Mouse (Mus musculus) neural tube, embryonic 14.5 days (tissue): Measurements from ENCODE around the gene Calu. TPM values are rescaled to one million over a fixed set of nuclear protein-coding genes. Genes with fewer than 3 reads are reported as not detected.
A peak's percentile ranks its signal among the peaks of the same experiment; 100 is the strongest.
"Not testable (repeated sequence)": the region's sequence is repeated elsewhere in the genome, so short reads cannot be mapped to it uniquely, and the experiment has no call there.

Source experiments
- ATAC-seq: fragments of 200-750 bp; cut with Nextera tagmentation; 2 replicates; pipeline ENCODE4 v1.8.0; 2017; ENCODE audit warnings: low read depth, mild to moderate bottlenecking, moderate TSS enrichment, moderate library complexity
- H3K27ac ChIP-seq: fragments of 300-500 bp; sonication (generic); 2 replicates; pipeline ENCODE4 v1.5.1; 2014; ENCODE audit warnings: low read depth, mild to moderate bottlenecking, control low read depth, low read length, moderate library complexity, mixed read lengths
- H3K27me3 ChIP-seq: fragments of 300-500 bp; sonication (generic); 2 replicates; pipeline ENCODE4 v1.6.1; 2014; ENCODE audit warnings: low read length; ENCODE audit not compliant: control insufficient read depth, insufficient read depth
- H3K36me3 ChIP-seq: fragments of 300-500 bp; sonication (generic); 2 replicates; pipeline ENCODE4 v1.6.1; 2014; ENCODE audit warnings: low read length, mixed read lengths; ENCODE audit not compliant: control insufficient read depth, insufficient read depth
- H3K4me1 ChIP-seq: fragments of 300-500 bp; sonication (generic); 2 replicates; pipeline ENCODE4 v1.6.1; 2014; ENCODE audit warnings: low read length; ENCODE audit not compliant: control insufficient read depth, insufficient read depth
- H3K4me2 ChIP-seq: fragments of 300-500 bp; sonication (generic); 2 replicates; pipeline ENCODE4 v1.6.1; 2014; ENCODE audit warnings: mild to moderate bottlenecking, low read depth, low read length, control low read depth
- H3K4me3 ChIP-seq: fragments of 300-500 bp; sonication (generic); 2 replicates; pipeline ENCODE4 v1.5.1; 2014; ENCODE audit warnings: low read depth, low read length, control low read depth, mixed read lengths
- H3K9ac ChIP-seq: fragments of 300-500 bp; sonication (generic); replicated peaks from 2 replicates; pipeline ENCODE4 v1.6.1; 2014; ENCODE audit warnings: low read depth, mild to moderate bottlenecking, control low read depth, low read length, mixed read lengths
- H3K9me3 ChIP-seq: fragments of 300-500 bp; sonication (generic); 2 replicates; pipeline ENCODE4 v1.6.1; 2016; ENCODE audit warnings: low read length; ENCODE audit not compliant: control insufficient read depth
- WGBS: fragments of 180-500 bp; shearing (Covaris S2); extraction: QIAGEN DNeasy Blood & Tissue Kit; methylation state at CpG from one replicate; pipeline ENCODE4 v1.1.7; 2014; 5-methylcytosine and 5-hydroxymethylcytosine counted together
- polyA plus RNA-seq: library from polyadenylated mRNA; unstranded; fragments of >200 nt; fragmentation: Nextera tagmentation; extraction: Ambion mirVana; gene quantifications from 2 replicates; pipeline ENCODE4 v1.2.1, GENCODE M21; 2014

Gene Calu
- polyA plus RNA-seq, 1 experiment from 2014 or later: 141 TPM

DNA sequence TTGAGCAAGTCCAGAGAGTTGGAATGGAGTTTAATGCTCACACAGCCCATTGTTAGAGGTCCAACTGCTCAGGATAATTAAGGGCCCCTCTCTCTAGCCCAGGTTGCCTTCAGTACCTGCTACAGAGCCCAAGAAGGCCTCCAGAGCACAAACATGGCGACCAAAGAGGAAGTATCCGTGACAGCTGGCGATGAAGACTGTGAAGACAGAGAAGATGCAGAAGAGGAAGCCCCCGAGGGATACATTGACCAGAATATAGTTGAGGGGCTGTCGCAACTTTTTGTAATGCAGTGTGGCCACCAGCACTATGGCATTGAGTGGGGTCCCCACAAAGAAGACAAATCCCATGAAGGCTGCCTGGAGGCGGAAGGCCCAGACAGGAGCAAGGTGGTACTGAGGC, 32.1 kb downstream of the Calu start:
- ATAC-seq: no peak
- no peaks in the 10 kb centered on the region for H3K4me1 ChIP-seq
- no peak overlapping the region for H3K9ac ChIP-seq
- no peak overlapping the region for H3K27ac ChIP-seq
- H3K27me3 ChIP-seq: no peaks in the 10 kb centered on the region
- H3K4me3 ChIP-seq: no peak overlapping the region
- H3K36me3 ChIP-seq: peaks cover 6% of the 10 kb centered on the region
- no peak overlapping the region for H3K4me2 ChIP-seq
- WGBS: 93% methylated on average over 6 of the region's 6 CpGs
- no peaks in the 10 kb centered on the region for H3K9me3 ChIP-seq

DNA sequence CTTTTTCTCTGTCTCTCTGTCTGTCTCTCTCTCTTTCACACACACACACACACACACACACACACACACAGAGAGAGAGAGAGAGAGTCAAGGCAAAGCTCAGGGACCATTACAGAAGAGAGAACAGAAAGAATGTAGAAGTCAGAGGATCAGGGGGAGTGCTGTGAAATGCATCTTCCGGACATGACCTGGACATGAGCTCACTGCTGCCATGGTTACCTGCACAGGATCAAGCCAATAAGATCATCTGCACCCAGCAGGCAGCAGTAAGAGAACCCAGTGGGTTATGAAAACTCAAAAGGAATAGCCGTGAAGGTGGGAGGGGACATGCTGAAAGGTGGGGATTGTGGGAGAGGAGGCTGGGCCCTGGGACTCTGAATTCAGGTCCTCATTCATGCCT, 34.6 kb downstream of the Calu start:
- Histone ChIP-seq H3K27ac (no peak overlapping the region), H3K9me3 (no peaks in the 10 kb centered on the region), H3K27me3 (no peaks in the 10 kb centered on the region), H3K36me3 (no peaks in the 10 kb centered on the region), H3K4me1 (no peaks in the 10 kb centered on the region), H3K4me3 (no peak overlapping the region), H3K9ac (no peak overlapping the region), H3K4me2 (no peak overlapping the region)
- ATAC-seq: no peak
- 64% methylated on average over 2 of the region's 2 CpGs for WGBS

DNA sequence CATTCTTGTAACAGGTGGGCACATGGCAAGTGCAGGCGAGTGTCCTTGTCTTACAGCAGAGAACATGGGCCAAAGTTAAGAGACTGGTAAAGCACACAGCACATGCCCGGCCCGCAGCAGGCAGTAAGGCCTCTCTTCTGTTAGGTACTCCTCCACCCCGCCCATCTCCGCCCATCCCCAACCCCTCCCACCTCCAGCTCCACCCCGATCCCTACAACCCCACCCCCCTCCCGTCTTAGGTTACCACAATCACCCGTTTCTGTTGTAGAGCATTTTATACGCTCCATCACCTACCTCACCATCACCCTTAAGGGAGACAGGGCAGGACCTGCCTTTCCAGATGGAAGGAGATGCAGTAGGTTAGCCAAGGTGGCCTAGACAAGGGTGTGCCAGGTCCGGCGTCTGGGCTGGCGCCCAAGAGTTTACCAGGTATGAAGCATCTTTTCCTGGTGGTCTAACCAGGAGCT, 40.2 kb downstream of the Calu start, which contains the start of gene Opn1sw:
Gene Opn1sw, minus strand, starts transcription at position 417 of the 467 bp plus-strand sequence.
- no peaks in the 10 kb centered on the region for H3K9me3 ChIP-seq
- H3K27ac ChIP-seq: no peak within 1 kb of the TSS
- no peak within 1 kb of the TSS for H3K4me2 ChIP-seq
- H3K36me3 ChIP-seq: no peaks in the 10 kb centered on the region
- 4% methylated on average over 12 of the region's 12 CpGs for WGBS
- no peak within 1 kb of the TSS for H3K4me3 ChIP-seq
- ATAC-seq: peak; percentile 54; the same call in 1 of the 2 replicates
- no peaks in the 10 kb centered on the region for H3K4me1 ChIP-seq
- no peaks in the 10 kb centered on the region for H3K27me3 ChIP-seq
- no peak within 1 kb of the TSS for H3K9ac ChIP-seq

DNA sequence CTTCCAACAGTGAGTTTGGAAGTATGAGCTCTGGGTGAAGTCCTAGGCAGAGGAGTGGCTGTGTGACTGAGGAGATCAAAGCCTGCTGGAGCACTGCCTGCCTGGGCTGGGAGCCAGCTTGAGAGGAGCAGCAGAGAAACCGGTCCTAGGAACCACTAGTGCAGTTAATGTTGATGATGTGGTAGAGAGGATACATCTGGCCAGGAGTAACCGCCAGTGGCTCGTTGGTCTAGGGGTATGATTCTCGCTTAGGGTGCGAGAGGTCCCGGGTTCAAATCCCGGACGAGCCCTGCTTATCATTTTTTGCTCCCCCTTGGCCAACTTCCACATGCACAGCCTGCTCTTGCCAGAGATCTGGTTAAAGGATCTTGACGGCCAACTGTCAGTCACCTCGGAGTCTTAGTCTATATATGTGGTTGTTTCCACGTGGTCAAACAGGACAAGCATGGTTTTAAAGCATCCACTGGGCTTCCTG, 40.8 kb downstream of the Calu start:
- no peaks in the 10 kb centered on the region for H3K27me3 ChIP-seq
- H3K9ac ChIP-seq: no peak overlapping the region
- no peak overlapping the region for H3K4me3 ChIP-seq
- H3K4me1 ChIP-seq: no peaks in the 10 kb centered on the region
- no peak overlapping the region for H3K4me2 ChIP-seq
- H3K9me3 ChIP-seq: no peaks in the 10 kb centered on the region
- H3K36me3 ChIP-seq: no peaks in the 10 kb centered on the region
- 11% methylated on average over 11 of the region's 11 CpGs for WGBS
- peak; percentile 88; the same call in 1 of the 2 replicates for ATAC-seq
- no peak overlapping the region for H3K27ac ChIP-seq

DNA sequence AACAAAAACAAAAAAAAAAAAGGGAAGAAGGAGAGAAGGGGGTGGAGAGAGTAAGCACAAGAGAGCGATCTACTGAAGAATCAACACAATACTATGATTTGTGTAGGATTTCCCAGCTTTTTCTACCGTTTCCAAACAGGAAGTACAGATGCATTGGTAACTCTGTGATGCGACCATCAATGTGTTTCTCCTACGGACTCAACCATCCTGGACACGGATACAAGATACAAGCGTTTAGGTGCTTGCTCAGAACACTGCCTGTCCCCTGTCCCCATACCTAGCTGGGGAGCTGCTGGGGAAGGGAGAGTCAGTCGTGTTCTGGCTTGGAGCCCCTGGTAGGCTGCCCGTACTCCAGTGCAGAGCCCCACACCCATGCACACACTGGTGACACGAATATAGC, 41.6 kb downstream of the Calu start:
- no peak overlapping the region for H3K4me2 ChIP-seq
- no peaks in the 10 kb centered on the region for H3K36me3 ChIP-seq
- no peaks in the 10 kb centered on the region for H3K9me3 ChIP-seq
- H3K4me3 ChIP-seq: no peak overlapping the region
- H3K9ac ChIP-seq: no peak overlapping the region
- H3K27ac ChIP-seq: no peak overlapping the region
- H3K4me1 ChIP-seq: no peaks in the 10 kb centered on the region
- no peak for ATAC-seq
- 61% methylated on average over 9 of the region's 9 CpGs for WGBS
- no peaks in the 10 kb centered on the region for H3K27me3 ChIP-seq

DNA sequence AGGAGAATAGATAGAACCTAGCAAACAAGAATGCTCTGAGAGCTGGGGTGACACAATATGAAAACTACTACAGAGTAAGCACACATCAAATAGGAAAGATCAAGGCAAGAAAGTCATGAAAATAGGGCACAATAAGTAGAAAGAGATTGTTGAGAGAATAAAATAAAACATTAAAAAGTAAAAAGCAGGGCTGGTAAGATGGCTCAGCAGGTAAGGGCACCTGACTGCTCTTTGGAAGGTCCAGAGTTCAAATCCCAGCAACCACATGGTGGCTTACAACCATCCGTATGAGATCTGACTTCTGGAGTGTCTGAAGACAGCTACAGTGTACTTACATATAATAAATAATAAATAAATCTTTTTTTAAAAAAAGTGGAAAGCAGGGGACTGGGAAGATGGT, 42.6 kb downstream of the Calu start:
- not testable (repeated sequence) for H3K27me3 ChIP-seq, H3K27ac ChIP-seq, H3K9me3 ChIP-seq, H3K4me1 ChIP-seq, H3K4me2 ChIP-seq, H3K4me3 ChIP-seq, H3K36me3 ChIP-seq, ATAC-seq, H3K9ac ChIP-seq
- WGBS: 91% methylated on average over 1 of the region's 1 CpGs

DNA sequence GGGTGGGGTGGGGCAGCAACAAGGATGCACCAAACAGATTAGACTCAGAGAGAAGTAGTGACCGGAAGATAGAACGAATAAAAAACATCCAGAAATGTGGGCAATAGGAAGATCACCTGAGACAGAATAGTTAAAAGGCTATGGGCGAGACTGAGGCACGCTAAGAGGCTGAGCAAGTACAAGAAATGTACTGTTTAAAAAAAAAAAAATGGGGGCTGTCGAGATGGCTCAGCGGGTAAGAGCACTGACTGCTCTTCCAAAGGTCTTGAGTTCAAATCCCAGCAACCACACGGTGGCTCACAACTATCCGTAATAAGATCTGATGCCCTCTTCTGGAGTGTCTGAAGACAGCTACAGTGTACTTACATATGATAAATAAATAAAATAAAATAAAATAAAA, 43.4 kb downstream of the Calu start:
- WGBS: 82% methylated on average over 8 of the region's 8 CpGs
- H3K9ac ChIP-seq, H3K9me3 ChIP-seq, H3K27me3 ChIP-seq, ATAC-seq, H3K27ac ChIP-seq, H3K4me3 ChIP-seq, H3K36me3 ChIP-seq, H3K4me2 ChIP-seq, H3K4me1 ChIP-seq: not testable (repeated sequence)

DNA sequence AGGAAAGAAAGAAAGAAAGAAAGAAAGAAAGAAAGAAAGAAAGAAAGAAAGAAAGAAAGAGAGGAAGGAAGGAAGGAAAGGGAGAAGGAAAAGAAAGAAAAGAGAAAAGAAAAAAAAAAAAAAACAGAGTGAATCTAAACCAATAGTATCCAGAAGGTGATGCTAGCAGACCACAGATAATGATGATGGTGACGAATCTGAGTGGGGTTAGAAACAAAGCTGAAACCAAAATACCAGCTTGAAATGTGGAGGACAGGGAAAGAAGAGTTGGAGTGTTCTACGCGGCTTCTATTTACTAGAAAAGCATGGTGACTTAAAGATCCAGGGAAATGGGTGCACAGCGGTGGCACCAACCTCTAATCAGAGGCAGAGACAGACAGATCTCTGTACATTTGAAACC, 43.9 kb downstream of the Calu start:
- WGBS: 69% methylated on average over 4 of the region's 4 CpGs
- Histone ChIP-seq H3K9ac (no peak overlapping the region), H3K4me2 (no peak overlapping the region), H3K9me3 (no peaks in the 10 kb centered on the region), H3K27ac (no peak overlapping the region), H3K27me3 (no peaks in the 10 kb centered on the region; the same call in 1 of the 2 replicates), H3K4me1 (no peaks in the 10 kb centered on the region), H3K4me3 (no peak overlapping the region), H3K36me3 (no peaks in the 10 kb centered on the region)
- ATAC-seq: no peak

DNA sequence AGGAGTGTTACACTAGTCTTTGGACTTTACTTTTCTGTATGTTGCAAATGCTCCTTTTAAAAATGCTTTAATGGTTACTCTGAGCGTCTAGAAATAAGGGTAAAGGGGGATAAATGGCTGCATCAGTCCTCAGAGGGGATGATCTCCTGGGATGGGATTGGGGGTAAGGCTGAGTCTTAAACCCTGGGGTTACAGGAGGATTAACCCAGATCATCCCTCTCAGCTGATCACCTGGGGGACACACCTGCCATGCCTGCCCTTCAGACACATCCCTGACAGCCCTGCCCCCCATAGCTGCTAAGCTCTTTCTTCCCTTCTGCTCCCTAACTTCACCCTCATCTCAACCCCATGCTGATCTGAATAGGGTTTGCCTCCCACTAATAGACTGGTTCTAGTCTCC, 46.4 kb downstream of the Calu start:
- no peak overlapping the region for H3K27ac ChIP-seq
- 83% methylated on average over 1 of the region's 1 CpGs for WGBS
- no peaks in the 10 kb centered on the region for H3K4me1 ChIP-seq
- no peak for ATAC-seq
- H3K27me3 ChIP-seq: no peaks in the 10 kb centered on the region; the same call in 1 of the 2 replicates
- no peak overlapping the region for H3K4me3 ChIP-seq
- H3K4me2 ChIP-seq: no peak overlapping the region
- H3K9ac ChIP-seq: no peak overlapping the region
- no peaks in the 10 kb centered on the region for H3K36me3 ChIP-seq
- H3K9me3 ChIP-seq: no peaks in the 10 kb centered on the region
